Mouse (Mus musculus): ENCODE measurements around the gene Zfp239. TPM values are rescaled to one million over a fixed set of nuclear protein-coding genes. Genes with fewer than 3 reads are reported as not detected.
"Not testable (repeated sequence)": the region's sequence is repeated elsewhere in the genome, so short reads cannot be mapped to it uniquely, and the experiment has no call there.

Zfp239 gene
- polyA plus RNA-seq (2016; fragmentation: Nextera tagmentation; extraction: Ambion mirVana) = 12.5 and 12.8 TPM in 2 replicates

DNA sequence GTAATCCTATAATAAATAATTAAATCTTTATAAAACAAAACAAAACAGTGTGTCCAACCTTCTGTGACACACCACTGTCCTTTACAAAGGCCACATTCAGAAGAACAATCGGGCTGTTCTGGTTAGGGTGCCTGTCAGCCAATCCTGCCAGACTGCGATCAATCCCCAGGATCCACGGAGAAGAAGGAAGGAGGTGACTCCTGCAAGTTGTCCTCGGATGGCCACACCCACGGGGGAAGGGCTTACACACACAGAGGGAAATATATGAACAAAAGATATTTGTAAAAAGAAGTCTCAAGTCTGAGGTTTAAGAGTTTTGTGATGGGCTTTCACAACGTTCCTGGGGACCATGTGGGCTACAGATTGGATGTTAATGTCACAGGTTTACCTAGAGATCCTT lies at the start of gene Zfp239:
TSS of gene Zfp239 (plus strand) at position 253 of the 400 bp plus-strand sequence.
- H3K4me1 ChIP-seq = peaks cover 9% of the 10 kb centered on the region
- H3K27ac ChIP-seq (replicated peaks) = peak within 1 kb of the TSS; percentile 88
- peak within 1 kb of the TSS; percentile 83 for H3K4me3 ChIP-seq
- no peaks in the 10 kb centered on the region for H3K36me3 ChIP-seq
- H3K27me3 ChIP-seq (ENCODE audit: low read depth, poor library complexity, severe bottlenecking) = no peaks in the 10 kb centered on the region
- 74% methylated on average over 6 of the region's 6 CpGs for WGBS
- no peaks in the 10 kb centered on the region for H3K9me3 ChIP-seq (replicated peaks)
- DNase-seq (ENCODE audit: low spot score) = no peak

DNA sequence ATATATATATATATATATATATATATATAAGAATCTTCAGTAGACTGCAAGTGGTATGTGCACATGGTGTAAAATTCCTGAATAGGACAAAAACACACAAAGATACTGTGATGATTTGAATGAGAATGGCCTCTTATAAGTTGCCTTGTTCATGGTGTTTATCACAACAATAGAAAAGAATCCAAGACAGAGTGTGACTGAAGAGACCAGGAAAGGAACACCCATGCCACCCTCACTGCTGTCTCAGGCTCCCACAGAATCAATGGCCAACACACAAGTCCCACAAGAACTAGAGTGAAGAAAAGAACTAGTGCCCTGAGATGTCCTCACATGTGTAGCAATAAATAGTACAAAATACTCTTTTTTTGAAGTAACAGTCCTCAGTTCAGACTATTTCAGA lies 47.2 kb upstream of the Zfp239 start:
- Histone ChIP-seq H3K9me3 (replicated peaks) (no peaks in the 10 kb centered on the region), H3K27ac (replicated peaks) (no peak overlapping the region)
- no peak for DNase-seq (ENCODE audit: low spot score)

DNA sequence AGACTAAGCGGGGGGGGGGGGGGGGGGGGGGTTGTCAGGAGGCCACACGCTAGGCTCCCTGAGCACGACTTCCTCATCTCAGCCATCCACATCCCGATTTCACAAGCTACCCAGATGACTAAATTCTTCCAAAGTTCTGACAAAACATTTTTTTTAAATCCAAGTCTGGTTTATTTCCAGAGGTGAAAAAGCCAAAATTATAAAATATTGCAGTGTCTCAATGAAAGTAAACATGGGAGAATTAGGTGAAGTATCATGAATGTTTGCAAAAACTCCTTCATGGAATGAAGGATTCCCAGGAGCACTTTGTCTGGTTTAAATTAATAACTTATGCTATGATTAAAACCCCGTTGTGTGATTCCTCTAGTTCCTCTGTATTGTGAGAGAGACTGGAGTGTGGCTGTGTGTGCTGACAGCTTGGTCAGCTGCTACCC lies 44.8 kb upstream of the Zfp239 start:
- WGBS = 80% methylated on average over 5 of the region's 5 CpGs
- H3K27ac ChIP-seq (replicated peaks) = no peak overlapping the region
- no peaks in the 10 kb centered on the region for H3K9me3 ChIP-seq (replicated peaks)
- H3K36me3 ChIP-seq = no peaks in the 10 kb centered on the region
- H3K4me3 ChIP-seq = no peak overlapping the region
- H3K4me1 ChIP-seq = peaks cover 11% of the 10 kb centered on the region
- peaks cover 69% of the 10 kb centered on the region for H3K27me3 ChIP-seq (ENCODE audit: low read depth, poor library complexity, severe bottlenecking)
- DNase-seq (ENCODE audit: low spot score) = no peak

More for the DNA sequence above, 47.2 kb upstream of the Zfp239 start:
- Histone ChIP-seq H3K36me3 (no peaks in the 10 kb centered on the region), H3K27me3 (ENCODE audit: low read depth, poor library complexity, severe bottlenecking) (peaks cover 58% of the 10 kb centered on the region), H3K4me1 (peaks cover 3% of the 10 kb centered on the region), H3K4me3 (no peak overlapping the region)

DNA sequence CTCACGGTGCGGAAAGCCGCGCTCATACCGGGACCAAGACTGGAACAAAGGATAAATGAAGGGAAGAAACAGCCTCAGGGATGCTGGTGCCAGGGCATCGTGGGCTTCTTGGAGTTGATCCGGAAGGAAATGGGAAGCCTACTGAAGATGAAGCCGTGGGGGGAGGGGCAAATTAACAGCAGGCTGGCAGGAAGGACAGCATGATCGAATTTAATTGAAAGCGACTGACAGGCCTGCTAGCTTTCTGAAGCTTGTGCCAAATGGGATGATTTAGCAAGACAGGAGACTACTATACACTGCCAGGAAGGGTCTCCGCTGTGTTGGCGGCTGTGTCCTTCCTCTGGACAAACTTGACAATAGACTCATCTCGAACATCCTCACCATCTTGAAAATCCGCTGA lies 41.6 kb upstream of the Zfp239 start:
- no peaks in the 10 kb centered on the region for H3K9me3 ChIP-seq (replicated peaks)
- no peak for DNase-seq (ENCODE audit: low spot score)
- no peak overlapping the region for H3K27ac ChIP-seq (replicated peaks)
- WGBS = 88% methylated on average over 14 of the region's 14 CpGs
- peaks cover 88% of the 10 kb centered on the region for H3K27me3 ChIP-seq (ENCODE audit: low read depth, poor library complexity, severe bottlenecking)
- H3K4me3 ChIP-seq = no peak overlapping the region
- no peaks in the 10 kb centered on the region for H3K36me3 ChIP-seq
- peaks cover 11% of the 10 kb centered on the region for H3K4me1 ChIP-seq

DNA sequence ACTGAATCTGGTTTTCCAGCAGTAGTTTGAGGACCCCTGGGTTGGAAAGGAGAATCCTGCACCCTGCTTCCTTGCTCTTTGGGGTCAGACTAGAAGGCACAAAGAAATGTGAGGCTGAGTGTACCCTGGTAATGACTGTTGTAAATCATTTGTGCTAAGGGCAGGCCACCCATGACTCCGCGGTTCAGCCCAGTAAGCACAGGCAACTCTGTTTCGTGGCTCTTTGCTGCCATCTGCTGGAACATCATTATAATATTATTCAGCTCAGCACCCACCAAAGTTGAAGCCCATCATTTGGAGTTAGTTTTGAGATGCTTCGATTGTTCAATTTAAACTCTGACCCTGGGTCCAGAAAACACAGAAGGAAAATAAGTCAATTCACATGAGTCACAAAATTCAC lies 36.5 kb upstream of the Zfp239 start:
- H3K27ac ChIP-seq (replicated peaks) = no peak overlapping the region
- H3K4me1 ChIP-seq = peaks cover 2% of the 10 kb centered on the region; the same call in 1 of the 2 replicates
- no peak overlapping the region for H3K4me3 ChIP-seq
- no peaks in the 10 kb centered on the region for H3K36me3 ChIP-seq
- H3K27me3 ChIP-seq (ENCODE audit: low read depth, poor library complexity, severe bottlenecking) = peaks cover 70% of the 10 kb centered on the region
- WGBS = 19% methylated on average over 4 of the region's 4 CpGs
- peak; percentile 68 for DNase-seq (ENCODE audit: low spot score)
- no peaks in the 10 kb centered on the region for H3K9me3 ChIP-seq (replicated peaks)

DNA sequence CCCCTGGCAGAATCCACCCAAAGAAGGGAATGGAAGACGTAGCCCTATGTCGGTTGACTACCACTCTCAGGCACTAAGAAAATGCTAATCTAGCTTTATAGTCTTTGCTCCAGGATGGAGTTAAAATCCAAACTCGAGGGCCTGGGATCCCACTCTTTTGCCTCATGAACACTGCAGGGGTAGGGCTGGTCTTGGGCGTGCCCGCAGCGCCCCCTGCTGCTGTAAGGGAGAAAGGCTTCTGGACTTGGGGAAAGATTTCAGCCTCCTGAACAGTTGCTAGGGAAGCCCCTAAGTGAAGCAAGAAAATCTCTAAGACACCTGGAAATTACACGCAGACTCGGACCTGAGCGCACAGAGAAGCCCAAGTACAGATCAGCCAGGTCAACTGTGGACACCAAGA lies 33.6 kb upstream of the Zfp239 start:
- Histone ChIP-seq H3K27me3 (ENCODE audit: low read depth, poor library complexity, severe bottlenecking) (peaks cover 43% of the 10 kb centered on the region), H3K27ac (replicated peaks) (no peak overlapping the region), H3K9me3 (replicated peaks) (no peaks in the 10 kb centered on the region), H3K36me3 (no peaks in the 10 kb centered on the region), H3K4me3 (no peak overlapping the region), H3K4me1 (no peaks in the 10 kb centered on the region)
- WGBS = 20% methylated on average over 9 of the region's 9 CpGs
- peak; percentile 77 for DNase-seq (ENCODE audit: low spot score)

DNA sequence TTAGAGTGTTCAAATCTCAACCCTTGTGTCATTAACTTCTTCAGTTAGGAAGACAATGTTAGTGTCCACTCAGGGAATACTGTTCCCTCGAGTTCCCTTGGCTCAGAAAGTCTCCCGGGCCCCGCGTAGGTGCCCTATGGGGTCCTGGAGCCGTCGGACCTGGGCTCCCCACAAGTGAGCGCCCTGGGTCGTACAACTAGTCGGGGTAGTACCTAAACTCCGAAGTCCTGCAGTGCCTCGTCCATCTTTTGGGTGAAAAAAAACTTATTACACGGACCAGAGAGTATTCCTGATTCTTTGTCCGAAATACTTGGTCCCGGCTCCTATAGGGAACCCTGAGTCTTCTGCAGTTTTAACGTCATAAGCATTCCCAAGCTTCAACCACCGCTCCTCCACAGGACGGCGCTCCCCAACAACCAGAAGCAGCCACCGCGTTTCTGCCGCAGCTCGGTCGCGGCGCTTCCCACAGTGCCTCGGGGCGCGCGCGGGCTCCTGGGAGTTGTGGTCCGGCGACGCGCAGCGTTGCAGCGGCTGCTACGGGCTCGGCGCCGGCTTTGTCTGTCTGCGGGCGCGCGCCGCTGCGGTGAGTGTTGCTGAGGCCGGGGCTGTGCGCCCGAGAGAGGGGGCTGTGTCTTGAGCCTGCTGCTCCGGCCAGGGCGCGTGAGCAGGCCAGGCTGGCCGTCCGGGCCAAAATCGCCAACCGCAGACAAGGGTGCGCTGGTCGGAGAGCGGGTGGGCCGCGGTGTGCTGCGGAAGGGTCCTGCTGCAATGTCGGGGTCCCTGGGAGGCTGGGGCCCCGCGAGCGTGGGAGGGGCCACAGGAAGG lies 21.0 kb upstream of the Zfp239 start, which contains the start of gene Zfp637:
TSS of gene Zfp637 (plus strand) at position 495 of the 825 bp plus-strand sequence.
- H3K27me3 ChIP-seq (ENCODE audit: low read depth, poor library complexity, severe bottlenecking) = no peaks in the 10 kb centered on the region
- peaks cover 28% of the 10 kb centered on the region for H3K36me3 ChIP-seq

DNA sequence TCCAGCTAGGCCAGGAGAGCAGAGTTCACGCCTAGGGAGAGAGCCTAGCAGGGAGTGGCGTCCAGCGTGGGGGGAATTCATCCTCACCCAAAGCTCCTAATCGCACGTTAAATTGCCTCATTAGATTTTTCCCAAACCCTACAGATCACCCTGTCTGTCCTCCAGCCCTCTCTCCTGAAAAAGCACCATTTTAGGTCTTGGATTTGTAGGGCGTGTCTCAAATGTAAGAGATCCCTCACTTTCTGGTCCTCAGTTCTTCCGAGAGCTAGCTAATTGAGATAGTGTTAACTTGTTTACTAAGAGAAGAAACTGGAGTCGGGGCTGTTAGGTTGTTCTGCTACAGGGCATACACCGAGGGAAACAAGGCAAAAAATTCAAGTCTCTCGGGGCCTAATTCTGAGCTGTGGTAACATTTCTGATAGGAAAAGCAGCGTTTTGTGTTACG lies 20.4 kb upstream of the Zfp239 start:
- Histone ChIP-seq H3K9me3 (replicated peaks) (no peaks in the 10 kb centered on the region), H3K27ac (replicated peaks) (peak overlapping the region; percentile 95), H3K4me3 (peak overlapping the region; percentile 75), H3K4me1 (peaks cover 11% of the 10 kb centered on the region), H3K36me3 (peaks cover 35% of the 10 kb centered on the region), H3K27me3 (ENCODE audit: low read depth, poor library complexity, severe bottlenecking) (no peaks in the 10 kb centered on the region)
- no peak for DNase-seq (ENCODE audit: low spot score)
- WGBS = 24% methylated on average over 12 of the region's 12 CpGs

More for the DNA sequence above, 21.0 kb upstream of the Zfp239 start, which contains the start of gene Zfp637:
- H3K9me3 ChIP-seq (replicated peaks) = no peaks in the 10 kb centered on the region
- peaks cover 11% of the 10 kb centered on the region for H3K4me1 ChIP-seq
- peak within 1 kb of the TSS; percentile 95 for H3K27ac ChIP-seq (replicated peaks)
- peak; percentile 94 for DNase-seq (ENCODE audit: low spot score)
- under 1% methylated on average over 66 of the region's 66 CpGs for WGBS
- peak within 1 kb of the TSS; percentile 75 for H3K4me3 ChIP-seq

DNA sequence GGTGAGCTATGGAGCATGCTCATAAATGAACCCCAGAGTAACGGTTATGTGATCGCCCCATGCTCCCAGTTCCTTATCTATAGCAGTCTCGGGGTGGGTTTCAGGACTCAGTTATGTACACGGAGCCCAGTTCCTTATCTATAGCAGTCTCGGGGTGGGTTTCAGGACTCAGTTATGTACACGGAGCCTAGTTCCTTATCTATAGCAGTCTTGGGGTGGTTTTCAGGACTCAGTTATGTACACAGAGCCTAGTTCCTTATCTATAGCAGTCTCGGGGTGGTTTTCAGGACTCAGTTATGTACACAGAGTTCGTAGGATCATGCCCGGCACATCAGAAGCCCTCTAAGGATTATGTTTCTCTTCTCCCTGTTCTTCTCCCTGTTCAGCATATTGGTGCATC lies 17.3 kb upstream of the Zfp239 start:
- DNase-seq (ENCODE audit: low spot score) = no peak
- H3K27ac ChIP-seq (replicated peaks) = no peak overlapping the region
- H3K4me1 ChIP-seq = peaks cover 11% of the 10 kb centered on the region
- WGBS = 95% methylated on average over 9 of the region's 9 CpGs
- no peaks in the 10 kb centered on the region for H3K27me3 ChIP-seq (ENCODE audit: low read depth, poor library complexity, severe bottlenecking)
- peaks cover 64% of the 10 kb centered on the region for H3K36me3 ChIP-seq
- no peaks in the 10 kb centered on the region for H3K9me3 ChIP-seq (replicated peaks)
- H3K4me3 ChIP-seq = no peak overlapping the region

DNA sequence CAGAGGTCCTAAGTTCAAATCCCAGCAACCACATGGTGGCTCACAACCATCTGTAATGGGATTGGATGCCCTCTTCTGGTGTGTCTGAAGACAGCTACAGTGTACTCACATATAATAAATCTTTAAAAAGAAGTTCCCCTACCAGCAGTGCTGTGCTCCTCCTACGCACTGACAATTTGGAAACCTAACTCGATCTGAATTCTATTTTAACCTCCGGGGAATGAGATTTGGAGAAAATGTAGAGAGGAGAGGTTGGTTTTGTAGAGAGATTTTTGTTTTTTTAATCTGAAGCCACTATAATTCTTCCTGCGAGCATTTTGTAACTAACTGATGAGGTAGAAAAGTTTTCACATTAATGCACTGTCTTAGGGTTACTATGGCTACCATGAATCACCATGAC lies 15.2 kb upstream of the Zfp239 start:
- WGBS = 88% methylated on average over 4 of the region's 4 CpGs
- H3K9me3 ChIP-seq (replicated peaks); H3K4me3 ChIP-seq; DNase-seq (ENCODE audit: low spot score); H3K27me3 ChIP-seq (ENCODE audit: low read depth, poor library complexity, severe bottlenecking); H3K27ac ChIP-seq (replicated peaks): not testable (repeated sequence)
- Histone ChIP-seq H3K36me3 (peaks cover 65% of the 10 kb centered on the region), H3K4me1 (peaks cover 10% of the 10 kb centered on the region)

DNA sequence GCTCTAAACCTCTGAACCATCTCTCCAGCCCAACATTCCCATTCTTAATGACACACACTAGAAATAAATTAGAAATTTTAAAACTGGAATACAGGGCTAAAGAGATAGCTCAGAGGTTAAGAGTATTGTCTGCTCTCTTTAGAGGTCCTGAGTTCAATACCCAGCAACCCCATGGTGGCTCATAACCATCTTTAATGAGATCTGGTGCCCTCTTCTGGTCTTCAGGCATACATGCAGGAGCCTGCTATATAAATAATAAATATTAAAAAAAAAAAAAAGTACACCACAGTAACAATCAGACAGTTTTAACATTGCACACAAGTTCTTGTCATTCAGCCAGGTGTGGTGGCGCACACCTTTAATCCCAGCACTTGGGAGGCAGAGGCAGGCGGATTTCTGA lies 14.1 kb upstream of the Zfp239 start:
- Histone ChIP-seq H3K36me3 (peaks cover 65% of the 10 kb centered on the region), H3K4me3 (no peak overlapping the region), H3K27me3 (ENCODE audit: low read depth, poor library complexity, severe bottlenecking) (no peaks in the 10 kb centered on the region), H3K4me1 (no peaks in the 10 kb centered on the region), H3K9me3 (replicated peaks) (no peaks in the 10 kb centered on the region), H3K27ac (replicated peaks) (no peak overlapping the region)
- DNase-seq (ENCODE audit: low spot score) = no peak
- WGBS = 94% methylated on average over 2 of the region's 2 CpGs

DNA sequence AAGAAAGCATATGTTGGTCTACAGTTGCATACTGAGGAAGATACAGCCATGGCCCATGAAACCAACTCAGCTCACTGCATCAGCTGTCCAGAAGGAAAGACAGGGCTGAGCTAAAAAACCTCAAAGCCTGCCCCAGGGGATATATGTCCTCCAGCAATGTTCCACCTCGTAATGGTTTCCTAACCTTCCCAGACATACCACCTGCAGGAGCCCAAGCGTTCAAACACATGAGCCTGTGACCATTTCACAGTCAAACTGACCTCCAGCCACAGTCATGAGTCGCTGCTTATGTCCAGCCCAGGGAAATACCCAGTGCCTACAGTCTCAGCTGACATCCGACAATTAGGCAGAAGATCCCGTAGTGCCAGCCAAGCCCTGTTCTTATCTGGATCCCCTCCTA lies 13.3 kb upstream of the Zfp239 start:
- H3K9me3 ChIP-seq (replicated peaks) = no peaks in the 10 kb centered on the region
- H3K36me3 ChIP-seq = peaks cover 60% of the 10 kb centered on the region
- DNase-seq (ENCODE audit: low spot score) = no peak
- WGBS = 90% methylated on average over 5 of the region's 5 CpGs
- no peaks in the 10 kb centered on the region for H3K4me1 ChIP-seq
- no peak overlapping the region for H3K4me3 ChIP-seq
- H3K27me3 ChIP-seq (ENCODE audit: low read depth, poor library complexity, severe bottlenecking) = no peaks in the 10 kb centered on the region
- H3K27ac ChIP-seq (replicated peaks) = no peak overlapping the region

DNA sequence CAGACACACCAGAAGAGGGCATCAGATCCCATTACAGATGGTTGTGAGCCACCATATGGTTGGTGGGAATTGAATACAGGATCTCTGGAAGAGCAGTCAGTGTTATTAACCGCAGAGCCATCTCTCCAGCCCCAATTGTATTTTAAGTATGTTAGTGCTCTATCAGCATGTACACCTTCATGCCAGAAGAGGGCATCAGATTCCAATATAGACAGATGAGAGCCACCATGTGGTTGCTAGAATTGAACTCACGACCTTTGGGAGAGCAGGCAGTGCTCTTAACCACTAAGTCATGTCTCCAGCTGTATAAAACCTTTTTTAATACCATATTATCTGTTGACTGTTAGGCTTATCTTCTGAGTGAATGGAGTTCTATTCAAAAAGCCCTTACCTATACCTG lies 10.2 kb upstream of the Zfp239 start:
- H3K4me3 ChIP-seq = no peak overlapping the region
- H3K27ac ChIP-seq (replicated peaks) = no peak overlapping the region
- 60% methylated on average over 2 of the region's 2 CpGs for WGBS
- no peaks in the 10 kb centered on the region for H3K9me3 ChIP-seq (replicated peaks)
- peaks cover 28% of the 10 kb centered on the region for H3K36me3 ChIP-seq
- no peak for DNase-seq (ENCODE audit: low spot score)
- H3K4me1 ChIP-seq = no peaks in the 10 kb centered on the region
- H3K27me3 ChIP-seq (ENCODE audit: low read depth, poor library complexity, severe bottlenecking) = no peaks in the 10 kb centered on the region
